Mouse (Mus musculus) thymus, postnatal 14 days (tissue): Measurements from ENCODE around the gene Ttyh3.

Experiments used
- DNase-seq: peaks from one replicate; pipeline ENCODE4 v3.0.0; 2021

Ttyh3 gene

DNA sequence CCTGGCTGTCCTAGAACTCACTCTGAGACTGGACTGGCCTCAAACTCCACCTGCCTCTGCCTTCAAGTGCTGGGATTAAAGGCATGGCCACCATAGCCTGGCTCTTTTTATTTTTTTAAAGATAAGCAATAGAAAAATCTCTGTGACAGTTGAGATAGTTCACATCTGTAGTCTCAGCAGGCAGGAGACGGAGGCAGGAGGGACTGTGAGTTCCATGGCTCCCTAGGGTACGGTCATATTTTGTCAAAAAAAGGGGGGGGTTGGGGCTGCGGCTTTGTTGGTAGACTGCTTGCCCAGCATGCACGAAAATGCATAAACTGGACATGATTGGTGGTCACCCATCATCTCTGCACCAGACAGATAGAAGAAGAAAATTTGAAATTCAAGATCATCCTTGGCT is 77.6 kb downstream of the Ttyh3 start:
- DNase-seq: no peak
